Mouse (Mus musculus) neutrophil, adult 5-6 weeks (primary cell): ENCODE measurements around the gene Metap2. TPM values are rescaled to one million over a fixed set of nuclear protein-coding genes. Genes with fewer than 3 reads are reported as not detected.
"Not testable (repeated sequence)": the region's sequence is repeated elsewhere in the genome, so short reads cannot be mapped to it uniquely, and the experiment has no call there.

ENCODE experiments used
- ATAC-seq: fragments of 151-379, 151-347 bp; 2 replicates; pipeline ENCODE4 v1.8.0; 2017; ENCODE audit warnings: mild to moderate bottlenecking, moderate TSS enrichment; ENCODE audit not compliant: insufficient number of reproducible peaks, poor library complexity, low FRiP score, severe bottlenecking; ENCODE audit errors: extremely low read depth
- total RNA-seq: library from RNA; stranded (forward); fragments of 200-1000 nt; gene quantifications from 2 replicates; pipeline ENCODE4 v1.2.3, GENCODE M21; 2017

Gene Metap2
- total RNA-seq, 1 experiment from 2014 or later, result 85.2 TPM

GRCm38 (mm10) chr10:93878732-93879131 is 18.2 kb downstream of the Metap2 start:
- no peak for ATAC-seq

GRCm38 (mm10) chr10:93876772-93877171 is 20.1 kb downstream of the Metap2 start:
- ATAC-seq, result no peak

GRCm38 (mm10) chr10:93868886-93869285 is 28.0 kb downstream of the Metap2 start:
- no peak for ATAC-seq

DNA sequence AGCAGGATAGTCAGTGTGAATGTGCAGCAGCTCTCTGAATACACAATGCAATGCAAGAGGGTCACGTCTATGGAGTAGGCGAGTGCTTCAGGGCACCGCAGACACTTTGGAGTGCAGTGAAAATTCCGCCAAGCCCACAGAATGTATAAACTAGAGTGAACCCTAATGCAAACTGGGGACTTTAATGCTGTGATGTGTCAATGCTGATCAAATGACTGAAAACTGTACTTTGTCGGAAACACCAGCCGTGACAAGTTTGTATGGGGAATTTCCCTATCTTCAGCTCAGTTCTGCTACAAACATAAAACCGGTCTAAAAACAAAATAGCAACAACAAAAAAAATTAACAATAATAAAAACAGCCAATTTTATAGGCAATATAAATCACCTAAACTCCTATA is 28.5 kb downstream of the Metap2 start:
- no peak for ATAC-seq

GRCm38 (mm10) chr10:93856095-93856494 is 40.8 kb downstream of the Metap2 start:
- ATAC-seq, result no peak

DNA sequence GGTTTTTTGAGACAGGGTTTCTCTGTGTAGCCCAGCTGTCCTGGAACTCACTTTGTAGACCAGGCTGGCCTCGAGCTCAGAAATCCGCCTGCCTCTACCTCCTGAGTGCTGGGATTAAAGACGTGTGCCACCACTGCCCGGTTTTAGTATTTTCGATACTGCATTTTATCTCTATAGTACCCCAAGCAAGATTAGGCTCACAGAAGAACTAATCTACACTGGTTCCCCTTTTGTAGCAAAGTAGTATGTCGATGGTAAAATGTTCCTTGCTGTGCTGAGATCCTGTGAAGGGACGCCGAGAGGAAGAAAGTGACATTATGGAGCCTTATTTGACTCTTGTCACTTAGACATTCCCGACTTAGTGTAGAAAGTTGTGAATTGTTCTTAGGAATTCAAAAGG is 41.8 kb downstream of the Metap2 start:
- ATAC-seq, result no peak

GRCm38 (mm10) chr10:93846706-93847105 is 50.2 kb downstream of the Metap2 start:
- no peak for ATAC-seq

DNA sequence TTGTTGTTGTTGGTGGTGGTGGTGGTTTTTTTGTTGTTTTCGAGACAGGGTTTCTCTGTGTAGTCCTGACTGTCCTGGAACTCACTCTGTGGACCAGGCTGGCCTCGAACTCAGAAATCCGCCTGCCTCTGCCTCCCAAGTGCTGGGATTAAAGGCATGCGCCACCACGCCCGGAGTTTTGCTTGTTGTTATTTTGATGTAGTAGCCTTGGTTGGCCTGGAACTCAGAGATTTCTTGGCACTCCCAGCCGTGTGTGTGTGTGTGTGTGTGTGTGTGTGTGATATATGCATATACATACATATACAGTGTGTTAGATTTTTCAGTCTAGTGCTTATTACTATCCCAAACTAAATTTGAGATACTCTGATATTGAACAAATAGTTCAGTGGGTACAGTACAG is 61.8 kb downstream of the Metap2 start:
- not testable (repeated sequence) for ATAC-seq

GRCm38 (mm10) chr10:93834394-93834745 is 62.5 kb downstream of the Metap2 start:
- ATAC-seq, result no peak

- 0 out of 2 replicates have a peak, but pooled peaks have one; percentile 13 for ATAC-seq
These were observed 63.0 kb downstream of the Metap2 start for GRCm38 (mm10) chr10:93833699-93834393.

DNA sequence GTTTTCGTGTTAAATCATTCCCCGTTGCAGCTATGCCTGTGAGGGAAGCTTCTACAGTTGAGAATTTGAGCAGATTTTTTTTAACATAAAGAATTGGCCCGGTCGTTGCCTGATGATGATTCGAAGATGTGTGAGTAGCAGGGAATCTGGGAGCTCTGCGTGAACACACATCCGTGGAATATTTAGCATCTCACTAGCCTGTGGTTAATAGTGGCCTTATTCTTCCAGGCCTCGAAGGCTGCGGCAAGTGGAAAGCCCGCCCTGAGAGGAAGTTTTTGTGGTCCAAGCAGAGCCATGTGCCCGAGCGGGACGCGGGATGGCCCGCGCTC is 63.6 kb downstream of the Metap2 start:
- no peak for ATAC-seq

DNA sequence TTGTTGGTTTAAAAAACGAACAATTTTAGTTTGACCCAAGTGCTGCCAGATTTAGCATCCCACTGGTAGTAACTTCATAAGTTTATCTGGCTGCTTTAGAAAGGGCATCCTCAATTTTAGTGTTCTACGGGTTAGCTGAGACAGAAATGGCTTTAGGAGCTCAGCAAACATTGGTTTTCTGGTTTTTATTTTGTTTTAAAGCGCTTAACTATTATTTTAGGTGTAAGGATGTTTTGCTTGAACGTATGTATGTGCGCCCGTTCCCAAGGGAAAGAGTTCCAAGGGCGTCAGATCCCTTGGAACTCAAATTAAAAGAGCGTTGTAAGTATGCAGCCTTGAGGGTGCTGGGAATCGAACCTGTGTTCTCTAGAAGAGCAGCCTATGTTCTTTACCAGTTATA is 64.1 kb downstream of the Metap2 start:
- no peak for ATAC-seq

- no peak for ATAC-seq
These were observed 64.9 kb downstream of the Metap2 start for GRCm38 (mm10) chr10:93831730-93832574.

- no peak for ATAC-seq
These were observed 65.8 kb downstream of the Metap2 start, which contains the start of gene Usp44 for GRCm38 (mm10) chr10:93830931-93831729. Usp44 (plus strand) TSS chr10:93831555.

DNA sequence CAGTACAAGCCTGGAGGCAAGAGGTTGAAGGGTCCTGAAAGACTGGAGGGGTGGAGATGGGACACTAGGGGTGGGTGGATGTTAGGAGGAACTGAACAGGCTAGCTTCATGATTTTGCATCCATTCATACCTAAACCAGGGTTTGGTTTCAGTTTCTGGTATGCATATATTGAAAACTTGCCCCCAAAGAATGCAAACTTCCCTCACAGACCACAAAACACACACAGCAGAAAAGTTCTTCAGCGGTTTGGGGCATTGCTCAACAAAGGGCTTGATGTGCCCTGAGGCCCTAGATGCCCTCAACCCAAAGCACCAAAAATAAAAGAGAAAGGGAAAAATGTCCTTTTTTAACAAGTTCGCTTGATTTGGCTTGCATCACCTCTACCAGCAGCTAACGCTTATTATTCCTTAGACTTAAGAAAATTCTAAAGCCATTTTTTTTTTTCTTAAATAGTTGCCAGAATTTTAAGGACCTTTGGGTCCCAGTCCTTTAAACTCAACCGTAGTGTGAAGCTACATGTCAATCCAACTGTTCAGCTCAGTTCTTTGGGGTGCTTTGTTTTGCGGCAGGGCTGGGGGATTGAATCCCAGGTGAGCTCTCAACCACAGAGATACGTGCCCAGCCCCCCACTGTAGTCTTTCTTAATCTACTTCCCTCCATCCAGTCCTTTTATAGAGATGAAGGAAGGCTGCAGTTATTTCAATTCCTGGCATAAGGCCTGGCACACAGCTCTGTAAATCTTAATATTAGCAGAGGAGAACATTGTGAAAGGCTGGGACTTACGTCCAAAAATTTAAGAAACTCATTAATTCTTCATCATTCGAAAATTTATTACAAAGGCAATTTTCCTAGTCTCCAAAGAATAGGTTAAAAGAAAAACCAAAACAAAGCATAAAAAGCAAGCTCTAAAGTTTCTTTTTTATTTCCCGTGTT is 66.7 kb downstream of the Metap2 start:
- no peak for ATAC-seq

GRCm38 (mm10) chr10:93818661-93819060 is 78.2 kb downstream of the Metap2 start:
- peak; percentile 36; the same call in 1 of the 2 replicates for ATAC-seq

- no peak for ATAC-seq
These were observed 83.1 kb downstream of the Metap2 start for GRCm38 (mm10) chr10:93813755-93814154.

DNA sequence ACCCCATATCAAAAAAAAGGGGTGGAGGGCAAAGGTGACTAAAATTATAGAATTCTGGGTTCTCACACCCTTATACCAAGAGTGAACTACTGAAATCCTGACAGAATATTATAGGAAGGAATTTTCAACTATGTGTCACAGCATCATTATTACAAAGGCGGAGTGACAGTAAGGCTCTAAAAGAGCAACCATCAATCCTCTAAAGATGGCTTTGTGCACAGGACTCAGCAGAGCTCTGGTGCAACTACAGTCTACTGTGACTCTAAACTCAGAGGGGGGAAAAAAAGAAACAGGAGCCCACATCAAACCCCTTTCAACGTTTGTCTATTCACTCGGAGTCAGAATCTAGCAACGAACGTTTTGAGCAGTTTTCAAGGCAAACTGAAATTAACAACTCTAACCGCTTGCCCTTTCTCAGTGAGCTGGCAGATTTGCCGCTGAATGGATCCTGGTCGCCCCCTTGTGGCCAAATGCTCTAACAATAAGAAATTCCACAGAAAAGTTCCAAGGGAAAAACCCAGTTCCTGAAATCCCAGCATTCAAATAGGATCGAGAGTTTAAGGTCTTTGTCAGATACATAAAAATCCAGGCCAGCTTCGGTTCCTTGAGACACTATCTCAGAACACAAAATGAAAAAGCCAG is 84.0 kb downstream of the Metap2 start:
- ATAC-seq, result no peak
